Comparison of ENCODE assay signal across 8 mouse cellular contexts in the genomic region with DNA sequence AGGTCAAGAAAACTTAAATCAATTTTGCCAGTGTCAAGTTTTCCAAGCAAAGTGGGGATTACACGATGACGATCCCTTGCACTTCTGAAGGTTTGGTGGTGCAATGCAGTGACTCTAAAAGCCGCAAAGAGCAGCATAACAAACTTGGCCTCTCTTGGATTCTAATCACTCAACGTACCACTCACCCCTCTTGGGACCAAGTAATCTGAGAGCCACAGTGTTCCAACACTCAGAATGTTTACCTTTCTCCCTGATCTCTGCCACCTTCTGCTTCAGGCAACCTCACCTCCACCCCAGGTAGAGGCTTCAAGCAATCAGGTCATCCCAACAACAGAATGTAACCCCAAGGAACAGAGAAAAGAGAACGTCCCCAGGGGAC. TPM values are rescaled to one million over a fixed set of nuclear protein-coding genes. Genes with fewer than 3 reads are reported as not detected.
DNase-seq lines count a peak whose midpoint lies in the region; ATAC-seq and TF ChIP-seq lines count a peak whose summit lies in the region.

No protein-coding gene starts in this region.

- no peaks in the 10 kb centered on the region for H3K27me3 ChIP-seq in heart, embryonic 15.5 days
- H3K27me3 ChIP-seq in forebrain, postnatal 0 days (ENCODE audit: insufficient read depth, low read length), result no peaks in the 10 kb centered on the region
- H3K27me3 ChIP-seq in liver, embryonic 16.5 days (ENCODE audit: control insufficient read depth, insufficient read depth, low read depth, low read length), result no peaks in the 10 kb centered on the region

- intact Hi-C loops in left cerebral cortex, postnatal 25 days (cut with DNase I), result loop anchor here (2.0 kb wide), 1 partner anchor 18 kb away; no protein-coding TSS in a partner anchor

- H3K9me3 ChIP-seq in heart, embryonic 15.5 days (replicated peaks), result no peaks in the 10 kb centered on the region
- no peaks in the 10 kb centered on the region for H3K9me3 ChIP-seq in forebrain, postnatal 0 days (ENCODE audit: low read length)
- H3K9me3 ChIP-seq in liver, embryonic 16.5 days (replicated peaks; ENCODE audit: control insufficient read depth, low read length), result no peaks in the 10 kb centered on the region

- H3K36me3 ChIP-seq in heart, embryonic 15.5 days, result peaks cover 25% of the 10 kb centered on the region
- 0 out of 2 replicates have a peak, but pooled peaks cover 6% of the 10 kb centered on the region for H3K36me3 ChIP-seq in forebrain, postnatal 0 days (ENCODE audit: insufficient read depth)
- H3K36me3 ChIP-seq in liver, embryonic 16.5 days (ENCODE audit: control insufficient read depth, insufficient read depth), result peaks cover 2% of the 10 kb centered on the region; the same call in 1 of the 2 replicates

- H3K9ac ChIP-seq in heart, embryonic 15.5 days, result peak overlapping the region; percentile 92
- peak overlapping the region; percentile 85 for H3K9ac ChIP-seq in forebrain, postnatal 0 days
- peak overlapping the region; percentile 78 for H3K9ac ChIP-seq in liver, embryonic 16.5 days (ENCODE audit: low read depth, low read length)

- TF ChIP-seq CTCF in forebrain, postnatal 0 days (IDR thresholded peaks at IDR 0.05; ENCODE audit: low read depth), result no peak

- peak overlapping the region; percentile 93 for H3K27ac ChIP-seq in heart, embryonic 15.5 days
- H3K27ac ChIP-seq in forebrain, postnatal 0 days (ENCODE audit: low read depth, low read length), result peak overlapping the region; percentile 76
- peak overlapping the region; percentile 79 for H3K27ac ChIP-seq in liver, embryonic 16.5 days (ENCODE audit: low read length)

- H3K4me2 ChIP-seq in heart, embryonic 15.5 days, result peak overlapping the region; percentile 75
- H3K4me2 ChIP-seq in forebrain, postnatal 0 days (ENCODE audit: low read depth), result peak overlapping the region; percentile 56
- H3K4me2 ChIP-seq in liver, embryonic 16.5 days (ENCODE audit: low read depth, low read length), result peak overlapping the region; percentile 78

- peak overlapping the region; percentile 95 for H3K4me3 ChIP-seq in heart, embryonic 15.5 days
- H3K4me3 ChIP-seq in forebrain, postnatal 0 days (ENCODE audit: low read depth, low read length), result peak overlapping the region; percentile 80
- H3K4me3 ChIP-seq in liver, embryonic 16.5 days (ENCODE audit: low read depth, low read length), result peak overlapping the region; percentile 75

- H3K4me1 ChIP-seq in heart, embryonic 15.5 days (replicated peaks), result peaks cover 17% of the 10 kb centered on the region
- H3K4me1 ChIP-seq in forebrain, postnatal 0 days (ENCODE audit: insufficient read depth), result peaks cover 16% of the 10 kb centered on the region; the same call in 1 of the 2 replicates
- H3K4me1 ChIP-seq in liver, embryonic 16.5 days (ENCODE audit: control insufficient read depth, low read depth, low read length), result peaks cover 17% of the 10 kb centered on the region

- 0 out of 2 replicates have a peak, but pooled peaks have one; percentile 5 for ATAC-seq in heart, embryonic 15.5 days (replicated peaks; ENCODE audit: insufficient number of reproducible peaks, insufficient read depth, low FRiP score, low read depth)
- ATAC-seq in forebrain, postnatal 0 days, result peak; percentile 50
- peak; percentile 3; the same call in 1 of the 2 replicates for ATAC-seq in liver, embryonic 16.5 days (ENCODE audit: low read depth)

- WGBS in heart, embryonic 15.5 days, result under 1% methylated on average over 5 of the region's 5 CpGs
- WGBS in forebrain, postnatal 0 days, result 2% methylated on average over 5 of the region's 5 CpGs
- under 1% methylated on average over 5 of the region's 5 CpGs for WGBS in liver, embryonic 16.5 days (ENCODE audit: insufficient replicate concordance)

- DNase-seq in heart, postnatal 4 days, result no peak
- peak; percentile 74 for DNase-seq in NIH3T3 (ENCODE audit: low read depth)
- no peak for DNase-seq in forebrain, postnatal 0 days
- DNase-seq in left cerebral cortex, postnatal 25 days (ENCODE audit: low spot score in 2 of 2), result no peak
- no peak for DNase-seq in adrenal gland, adult (ENCODE audit: inconsistent age in 2 of 2, low spot score in 1 of 2)
- no peak for DNase-seq in spleen, adult 12 weeks (ENCODE audit: low spot score)

RNA-seq across cellular contexts. Expression of gene Ndufa4, which starts 0.4 kb away (rescaled TPM):
- 1,340 and 1,764 TPM in 2 replicates for polyA plus RNA-seq in heart, embryonic 15.5 days (2015; fragmentation: Nextera tagmentation; extraction: Ambion mirVana)
- total RNA-seq in heart, postnatal 4 days (2021), result 1,000 to 10,000 TPM; 1,791 to 1,863 TPM
- total RNA-seq in forebrain, postnatal 0 days (2014; rRNA removed), result 539 and 734 TPM in 2 replicates
- polyA plus RNA-seq in forebrain, postnatal 0 days (2015; fragmentation: Nextera tagmentation; extraction: Ambion mirVana), result 1,216 and 1,597 TPM in 2 replicates
- 494 and 536 TPM in 2 replicates for polyA plus RNA-seq in liver, embryonic 16.5 days (2015; fragmentation: Nextera tagmentation; extraction: Ambion mirVana)
- total RNA-seq in left cerebral cortex, postnatal 25 days (2021), result 100 to 1,000 TPM; 772 to 810 TPM

RNA-seq across cellular contexts. Expression of gene Phf14, which starts 0.7 kb away (rescaled TPM):
- 35.2 and 39.1 TPM in 2 replicates for polyA plus RNA-seq in heart, embryonic 15.5 days (2015; fragmentation: Nextera tagmentation; extraction: Ambion mirVana)
- 10 to 100 TPM; 63.5 to 69.5 TPM for total RNA-seq in heart, postnatal 4 days (2021)
- 157 and 168 TPM in 2 replicates for total RNA-seq in forebrain, postnatal 0 days (2014; rRNA removed)
- polyA plus RNA-seq in forebrain, postnatal 0 days (2015; fragmentation: Nextera tagmentation; extraction: Ambion mirVana), result 47.6 and 71.6 TPM in 2 replicates
- 11.7 and 13.0 TPM in 2 replicates for polyA plus RNA-seq in liver, embryonic 16.5 days (2015; fragmentation: Nextera tagmentation; extraction: Ambion mirVana)
- total RNA-seq in left cerebral cortex, postnatal 25 days (2021), result 10 to 100 TPM; 92.7 to 94.3 TPM
